Mouse (Mus musculus): ENCODE data around the gene Gm11939. TPM values are rescaled to one million over a fixed set of nuclear protein-coding genes. Genes with fewer than 3 reads are reported as not detected.

Gm11939 gene
- polyA plus RNA-seq, 1 experiment from 2014 or later: not detected

GRCm38 (mm10) chr11:99562580-99562979 is 3.3 kb upstream of the Gm11939 start:
- Histone ChIP-seq H3K4me2 (no peak overlapping the region), H3K27me3 (replicated peaks) (no peaks in the 10 kb centered on the region), H3K4me3 (replicated peaks) (no peak overlapping the region), H3K9me3 (no peaks in the 10 kb centered on the region), H3K9ac (no peak overlapping the region), H3K4me1 (no peaks in the 10 kb centered on the region), H3K36me3 (no peaks in the 10 kb centered on the region), H3K27ac (no peak overlapping the region)
- no peak for ATAC-seq (ENCODE audit: insufficient read depth, low FRiP score, low read depth)
- WGBS: 78% methylated on average over 6 of the region's 6 CpGs

DNA sequence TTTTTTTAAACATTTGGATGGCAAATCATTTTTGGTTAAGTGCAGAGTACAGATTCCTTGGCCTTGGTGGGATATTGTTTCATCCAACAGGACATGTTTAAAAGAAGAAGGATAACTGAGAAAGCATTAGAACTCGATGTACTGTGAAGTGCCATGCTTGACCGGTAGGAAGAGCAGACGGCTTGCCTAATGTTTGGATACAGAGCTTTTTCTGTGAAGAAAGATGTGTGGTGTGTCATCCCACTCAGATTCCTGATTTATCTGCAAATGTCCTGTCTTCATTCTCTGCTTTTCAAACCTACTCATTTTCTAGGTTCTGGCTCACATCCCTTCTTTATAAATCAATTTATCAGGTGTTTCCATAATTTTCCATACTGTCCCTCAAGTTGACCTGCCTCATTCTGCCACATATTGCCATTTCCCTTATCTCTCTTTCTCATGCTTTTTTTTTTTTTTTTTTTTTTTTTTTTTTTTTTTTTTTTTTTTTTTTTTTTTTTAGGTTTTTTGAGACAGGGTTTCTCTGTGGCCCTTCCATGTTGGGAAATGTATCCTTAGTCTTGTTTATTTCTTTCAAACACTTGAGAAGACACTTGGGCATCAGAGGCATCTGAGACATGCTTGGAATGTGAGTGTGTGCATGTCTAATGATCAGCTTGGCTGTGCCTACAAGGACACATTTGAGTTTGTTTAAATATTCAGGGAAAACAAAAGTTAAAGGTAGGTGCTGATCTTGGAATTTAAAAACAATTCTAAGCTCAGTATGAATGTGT is 1.1 kb downstream of the Gm11939 start:
- Histone ChIP-seq H3K27me3 (replicated peaks) (no peaks in the 10 kb centered on the region), H3K27ac (no peak overlapping the region), H3K4me2 (no peak overlapping the region), H3K9me3 (no peaks in the 10 kb centered on the region), H3K36me3 (no peaks in the 10 kb centered on the region), H3K4me3 (replicated peaks) (no peak overlapping the region), H3K4me1 (no peaks in the 10 kb centered on the region), H3K9ac (no peak overlapping the region)
- 57% methylated on average over 3 of the region's 3 CpGs for WGBS
- ATAC-seq (ENCODE audit: insufficient read depth, low FRiP score, low read depth): no peak

DNA sequence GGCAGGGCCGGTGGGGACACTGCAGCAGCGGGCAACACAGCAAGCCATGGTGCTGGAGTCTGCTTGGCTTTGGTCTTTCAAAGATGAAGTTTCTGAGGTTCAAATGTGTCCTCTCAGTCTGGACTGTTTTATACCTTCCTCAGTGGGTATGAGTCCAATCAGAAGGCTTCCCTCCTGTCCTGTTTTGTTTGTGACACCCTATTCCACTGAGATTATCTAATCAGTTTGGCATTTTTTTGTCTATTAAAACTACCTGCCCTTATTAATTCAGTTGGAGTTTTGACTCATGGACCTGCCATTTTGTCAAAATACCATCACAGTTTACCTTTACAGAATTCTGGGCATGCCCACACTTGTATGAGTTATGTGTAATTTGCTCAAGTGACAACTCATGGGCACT is 2.5 kb downstream of the Gm11939 start, which contains the start of gene Krtap3-2:
TSS of gene Krtap3-2 (minus strand) at position 101 of the 400 bp plus-strand sequence.
- no peaks in the 10 kb centered on the region for H3K36me3 ChIP-seq
- H3K9me3 ChIP-seq: no peaks in the 10 kb centered on the region
- H3K4me2 ChIP-seq: no peak within 1 kb of the TSS
- no peak within 1 kb of the TSS for H3K27ac ChIP-seq
- H3K9ac ChIP-seq: no peak within 1 kb of the TSS
- H3K4me3 ChIP-seq (replicated peaks): no peak within 1 kb of the TSS
- no peaks in the 10 kb centered on the region for H3K27me3 ChIP-seq (replicated peaks)
- no peak for ATAC-seq (ENCODE audit: insufficient read depth, low FRiP score, low read depth)
- 84% methylated on average over 2 of the region's 2 CpGs for WGBS
- no peaks in the 10 kb centered on the region for H3K4me1 ChIP-seq

DNA sequence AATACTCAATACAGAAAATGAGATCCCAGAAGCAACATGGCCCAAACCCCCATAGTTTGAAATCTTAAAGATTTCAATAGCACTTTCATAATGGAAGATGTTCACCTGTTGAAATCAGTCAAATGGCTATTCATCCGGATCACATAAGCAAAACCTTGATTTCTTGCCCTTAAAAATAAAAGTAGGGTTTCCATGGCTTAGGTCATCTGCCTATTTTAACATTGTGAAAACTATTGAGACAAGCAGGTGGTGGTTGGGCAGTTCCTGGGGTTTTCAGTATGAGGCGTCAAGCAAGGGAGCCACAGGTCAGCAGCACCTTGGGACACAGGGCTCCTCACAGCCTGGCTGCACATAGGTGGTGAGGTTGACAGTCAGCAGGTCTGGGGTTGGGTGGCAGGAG is 3.1 kb downstream of the Gm11939 start:
- Histone ChIP-seq H3K4me3 (replicated peaks) (no peak overlapping the region), H3K27me3 (replicated peaks) (no peaks in the 10 kb centered on the region), H3K27ac (no peak overlapping the region), H3K9ac (no peak overlapping the region), H3K36me3 (no peaks in the 10 kb centered on the region), H3K4me1 (no peaks in the 10 kb centered on the region), H3K4me2 (no peak overlapping the region), H3K9me3 (no peaks in the 10 kb centered on the region)
- WGBS: 89% methylated on average over 2 of the region's 2 CpGs
- ATAC-seq (ENCODE audit: insufficient read depth, low FRiP score, low read depth): no peak

- no peak within 1 kb of the TSS for H3K9ac ChIP-seq
- no peak within 1 kb of the TSS for H3K4me3 ChIP-seq (replicated peaks)
- ATAC-seq (ENCODE audit: insufficient read depth, low FRiP score, low read depth): no peak
- no peaks in the 10 kb centered on the region for H3K9me3 ChIP-seq
- no peaks in the 10 kb centered on the region for H3K27me3 ChIP-seq (replicated peaks)
- H3K27ac ChIP-seq: no peak within 1 kb of the TSS
- H3K4me2 ChIP-seq: no peak within 1 kb of the TSS
- whole genome bisulfite sequencing: 65% methylated on average over 4 of the region's 4 CpGs
- H3K36me3 ChIP-seq: no peaks in the 10 kb centered on the region
- no peaks in the 10 kb centered on the region for H3K4me1 ChIP-seq
Measured at GRCm38 (mm10) chr11:99550765-99551164, 8.5 kb downstream of the Gm11939 start, which contains the start of gene Krtap3-3. TSS of gene Krtap3-3 (minus strand) at chr11:99550865.

GRCm38 (mm10) chr11:99547892-99548291 is 11.4 kb downstream of the Gm11939 start:
- Histone ChIP-seq H3K9me3 (no peaks in the 10 kb centered on the region), H3K27me3 (replicated peaks) (no peaks in the 10 kb centered on the region), H3K4me3 (replicated peaks) (no peak overlapping the region), H3K27ac (no peak overlapping the region), H3K36me3 (no peaks in the 10 kb centered on the region), H3K4me2 (no peak overlapping the region), H3K9ac (no peak overlapping the region), H3K4me1 (no peaks in the 10 kb centered on the region)
- no peak for ATAC-seq (ENCODE audit: insufficient read depth, low FRiP score, low read depth)

DNA sequence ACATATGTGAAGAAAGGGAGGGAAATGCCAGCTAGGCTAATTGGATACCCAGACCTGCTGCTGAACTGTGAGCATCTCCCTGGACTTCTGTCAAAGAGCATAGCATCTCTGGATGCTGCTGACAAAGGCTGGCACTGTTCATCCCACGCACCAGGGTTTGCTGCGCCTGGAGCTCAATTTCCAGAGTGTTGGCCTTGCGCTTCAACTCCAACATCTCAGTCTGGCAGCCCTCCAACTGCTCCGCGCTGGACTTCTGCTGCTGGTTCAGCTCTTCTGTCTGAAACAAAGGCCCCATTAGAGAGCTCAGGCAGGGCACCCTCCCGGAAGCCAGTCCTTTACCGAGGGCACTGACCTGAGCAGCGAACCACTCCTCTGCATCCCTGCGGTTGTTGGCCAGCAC is 19.5 kb downstream of the Gm11939 start:
- Histone ChIP-seq H3K4me2 (no peak overlapping the region), H3K27me3 (replicated peaks) (no peaks in the 10 kb centered on the region), H3K4me1 (no peaks in the 10 kb centered on the region), H3K4me3 (replicated peaks) (no peak overlapping the region), H3K27ac (no peak overlapping the region), H3K36me3 (no peaks in the 10 kb centered on the region), H3K9ac (no peak overlapping the region), H3K9me3 (no peaks in the 10 kb centered on the region)
- no peak for ATAC-seq (ENCODE audit: insufficient read depth, low FRiP score, low read depth)
- WGBS: 64% methylated on average over 9 of the region's 9 CpGs

- no peak within 1 kb of the TSS for H3K9ac ChIP-seq
- ATAC-seq (ENCODE audit: insufficient read depth, low FRiP score, low read depth): no peak
- no peaks in the 10 kb centered on the region for H3K9me3 ChIP-seq
- H3K4me3 ChIP-seq (replicated peaks): no peak within 1 kb of the TSS
- 67% methylated on average over 13 of the region's 13 CpGs for WGBS
- no peaks in the 10 kb centered on the region for H3K4me1 ChIP-seq
- H3K27ac ChIP-seq: no peak within 1 kb of the TSS
- H3K4me2 ChIP-seq: no peak within 1 kb of the TSS
- no peaks in the 10 kb centered on the region for H3K36me3 ChIP-seq
- H3K27me3 ChIP-seq (replicated peaks): no peaks in the 10 kb centered on the region
Measured at GRCm38 (mm10) chr11:99521288-99521860, 37.9 kb downstream of the Gm11939 start, which contains the start of gene Krt39. TSS of gene Krt39 (minus strand) at chr11:99521338.

GRCm38 (mm10) chr11:99514098-99514497 is 45.2 kb downstream of the Gm11939 start:
- no peaks in the 10 kb centered on the region for H3K27me3 ChIP-seq (replicated peaks)
- H3K4me3 ChIP-seq (replicated peaks): no peak overlapping the region
- H3K4me1 ChIP-seq: no peaks in the 10 kb centered on the region
- H3K9me3 ChIP-seq: no peaks in the 10 kb centered on the region
- WGBS: 58% methylated on average over 8 of the region's 8 CpGs
- no peak overlapping the region for H3K9ac ChIP-seq
- ATAC-seq (ENCODE audit: insufficient read depth, low FRiP score, low read depth): peak; percentile 78; the same call in 1 of the 2 replicates
- no peaks in the 10 kb centered on the region for H3K36me3 ChIP-seq
- H3K27ac ChIP-seq: peak overlapping the region; percentile 61; the same call in 1 of the 2 replicates
- H3K4me2 ChIP-seq: no peak overlapping the region

Other genes with a start within 250 kb of the Gm11939 start
- 0.06 TPM in 1 of 2 replicates, not detected in the other for gene Krt25, start 236.5 kb downstream of the Gm11939 start, polyA plus RNA-seq (2015; fragmentation: Nextera tagmentation; extraction: Ambion mirVana)
- 0.06 TPM in 1 of 2 replicates, not detected in the other for gene Krt26, start 221.5 kb downstream of the Gm11939 start, polyA plus RNA-seq (2015; fragmentation: Nextera tagmentation; extraction: Ambion mirVana)
- gene Krt27, start 208.4 kb downstream of the Gm11939 start, polyA plus RNA-seq (2015; fragmentation: Nextera tagmentation; extraction: Ambion mirVana): not detected in 2 replicates
- gene Krt28, start 184.6 kb downstream of the Gm11939 start, polyA plus RNA-seq (2015; fragmentation: Nextera tagmentation; extraction: Ambion mirVana): 0.08 TPM in 2 replicates
- 22.2 and 24.5 TPM in 2 replicates for gene Krt10, start 170.1 kb downstream of the Gm11939 start, polyA plus RNA-seq (2015; fragmentation: Nextera tagmentation; extraction: Ambion mirVana)
- gene Krt12, start 137.2 kb downstream of the Gm11939 start, polyA plus RNA-seq (2015; fragmentation: Nextera tagmentation; extraction: Ambion mirVana): 0.09 TPM in 1 of 2 replicates, not detected in the other
- 17.1 and 19.7 TPM in 2 replicates for gene Krt20, start 121.3 kb downstream of the Gm11939 start, polyA plus RNA-seq (2015; fragmentation: Nextera tagmentation; extraction: Ambion mirVana)
- gene Krt23, start 66.3 kb downstream of the Gm11939 start, polyA plus RNA-seq (2015; fragmentation: Nextera tagmentation; extraction: Ambion mirVana): 33.1 and 41.9 TPM in 2 replicates
- not detected in 2 replicates for gene Krt39, start 38.1 kb downstream of the Gm11939 start, polyA plus RNA-seq (2015; fragmentation: Nextera tagmentation; extraction: Ambion mirVana)
- not detected in 2 replicates for gene Krt40, start 16.3 kb downstream of the Gm11939 start, polyA plus RNA-seq (2015; fragmentation: Nextera tagmentation; extraction: Ambion mirVana)
- not detected in 2 replicates for gene Krtap3-3, start 8.6 kb downstream of the Gm11939 start, polyA plus RNA-seq (2015; fragmentation: Nextera tagmentation; extraction: Ambion mirVana)
- not detected in 2 replicates for gene Krtap3-2, start 2.6 kb downstream of the Gm11939 start, polyA plus RNA-seq (2015; fragmentation: Nextera tagmentation; extraction: Ambion mirVana)
- not detected in 2 replicates for gene Krtap3-1, start 7.2 kb upstream of the Gm11939 start, polyA plus RNA-seq (2015; fragmentation: Nextera tagmentation; extraction: Ambion mirVana)
- not detected in 2 replicates for gene Krtap1-5, start 21.6 kb upstream of the Gm11939 start, polyA plus RNA-seq (2015; fragmentation: Nextera tagmentation; extraction: Ambion mirVana)
- not detected in 2 replicates for gene Krtap1-4, start 24.2 kb upstream of the Gm11939 start, polyA plus RNA-seq (2015; fragmentation: Nextera tagmentation; extraction: Ambion mirVana)
- not detected in 2 replicates for gene Krtap1-3, start 31.9 kb upstream of the Gm11939 start, polyA plus RNA-seq (2015; fragmentation: Nextera tagmentation; extraction: Ambion mirVana)
- gene Krtap9-3, start 38.6 kb upstream of the Gm11939 start, polyA plus RNA-seq (2015; fragmentation: Nextera tagmentation; extraction: Ambion mirVana): not detected in 2 replicates
- gene Gm11938, start 43.8 kb upstream of the Gm11939 start, polyA plus RNA-seq (2015; fragmentation: Nextera tagmentation; extraction: Ambion mirVana): not detected in 2 replicates
- gene Gm11937, start 50.7 kb upstream of the Gm11939 start, polyA plus RNA-seq (2015; fragmentation: Nextera tagmentation; extraction: Ambion mirVana): not detected in 2 replicates
- gene Krtap2-4, start 55.4 kb upstream of the Gm11939 start, polyA plus RNA-seq (2015; fragmentation: Nextera tagmentation; extraction: Ambion mirVana): not detected in 2 replicates
- not detected in 2 replicates for gene Gm11562, start 61.0 kb upstream of the Gm11939 start, polyA plus RNA-seq (2015; fragmentation: Nextera tagmentation; extraction: Ambion mirVana)
- not detected in 2 replicates for gene Krtap4-1, start 68.8 kb upstream of the Gm11939 start, polyA plus RNA-seq (2015; fragmentation: Nextera tagmentation; extraction: Ambion mirVana)
- gene Krtap4-2, start 75.6 kb upstream of the Gm11939 start, polyA plus RNA-seq (2015; fragmentation: Nextera tagmentation; extraction: Ambion mirVana): not detected in 2 replicates
- not detected in 2 replicates for gene Krtap4-7, start 84.6 kb upstream of the Gm11939 start, polyA plus RNA-seq (2015; fragmentation: Nextera tagmentation; extraction: Ambion mirVana)
- gene Gm11555, start 90.8 kb upstream of the Gm11939 start, polyA plus RNA-seq (2015; fragmentation: Nextera tagmentation; extraction: Ambion mirVana): not detected in 2 replicates
- not detected in 2 replicates for gene Gm11563, start 99.5 kb upstream of the Gm11939 start, polyA plus RNA-seq (2015; fragmentation: Nextera tagmentation; extraction: Ambion mirVana)
- not detected in 2 replicates for gene Krtap4-6, start 106.5 kb upstream of the Gm11939 start, polyA plus RNA-seq (2015; fragmentation: Nextera tagmentation; extraction: Ambion mirVana)
- gene Gm14190, start 131.3 kb upstream of the Gm11939 start, polyA plus RNA-seq (2015; fragmentation: Nextera tagmentation; extraction: Ambion mirVana): not detected in 2 replicates
- gene Gm14180, start 174.8 kb upstream of the Gm11939 start, polyA plus RNA-seq (2015; fragmentation: Nextera tagmentation; extraction: Ambion mirVana): not detected in 2 replicates
- gene Gm11595, start 213.4 kb upstream of the Gm11939 start, polyA plus RNA-seq (2015; fragmentation: Nextera tagmentation; extraction: Ambion mirVana): not detected in 2 replicates
- gene Krtap4-8, start 221.2 kb upstream of the Gm11939 start, polyA plus RNA-seq (2015; fragmentation: Nextera tagmentation; extraction: Ambion mirVana): not detected in 2 replicates
- not detected in 2 replicates for gene Krtap4-9, start 225.7 kb upstream of the Gm11939 start, polyA plus RNA-seq (2015; fragmentation: Nextera tagmentation; extraction: Ambion mirVana)
- gene Gm11596, start 234.0 kb upstream of the Gm11939 start, polyA plus RNA-seq (2015; fragmentation: Nextera tagmentation; extraction: Ambion mirVana): not detected in 2 replicates
- gene Gm11569, start 239.5 kb upstream of the Gm11939 start, polyA plus RNA-seq (2015; fragmentation: Nextera tagmentation; extraction: Ambion mirVana): not detected in 2 replicates
- gene Gm11554, start 245.0 kb upstream of the Gm11939 start, polyA plus RNA-seq (2015; fragmentation: Nextera tagmentation; extraction: Ambion mirVana): not detected in 2 replicates

All from stomach, embryonic 15.5 days (tissue).